Mouse (Mus musculus) cerebellum, adult 8-10 months (tissue): Measurements from ENCODE around the gene Mfsd5.

Source experiments
- DNase-seq: peaks from one replicate; pipeline ENCODE4 v3.0.0; 2022

Gene Mfsd5

DNA sequence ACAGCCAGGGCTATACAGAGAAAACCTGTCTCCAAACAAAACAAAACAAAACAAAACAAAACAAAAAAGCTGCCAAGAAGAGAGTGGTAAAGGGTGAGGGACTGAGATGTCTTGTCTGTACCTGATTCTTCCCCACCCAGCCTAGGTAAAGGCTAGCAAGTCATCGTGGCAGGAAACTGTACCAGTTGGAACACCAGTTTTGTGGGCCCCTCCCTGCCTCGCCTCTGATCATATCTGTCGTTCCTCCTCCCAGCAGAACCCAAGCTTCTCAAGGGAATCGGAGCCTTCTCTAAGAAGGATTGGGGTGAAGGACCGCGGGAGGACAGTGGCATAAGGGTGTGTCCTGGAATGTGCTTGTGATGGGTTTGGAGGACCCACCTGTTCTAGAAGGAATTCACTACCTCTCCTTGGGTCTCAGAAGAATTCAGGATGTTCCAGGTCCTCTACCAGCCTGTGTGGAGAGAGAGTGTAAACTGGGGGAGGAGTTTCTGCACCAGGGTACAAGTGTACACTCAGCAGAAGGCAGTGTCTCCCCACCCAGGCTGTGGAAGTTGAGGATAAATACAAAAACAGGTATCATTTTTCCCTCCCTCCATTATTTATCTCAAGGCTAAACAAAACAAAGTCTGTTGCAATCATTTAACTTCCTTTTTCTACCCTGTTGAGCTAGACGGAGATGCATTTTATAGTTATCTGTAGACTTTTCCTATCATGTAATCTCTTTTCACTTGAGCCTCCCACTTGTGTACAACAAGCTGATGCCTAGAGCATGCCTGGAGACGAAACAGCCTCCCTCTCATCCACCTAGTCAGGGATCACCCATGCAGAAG lies 3.4 kb downstream of the Mfsd5 start:
- DNase-seq, result no peak

- DNase-seq, result no peak
These were observed 4.4 kb downstream of the Mfsd5 start for GRCm38 (mm10) chr15:102283648-102284047.

DNA sequence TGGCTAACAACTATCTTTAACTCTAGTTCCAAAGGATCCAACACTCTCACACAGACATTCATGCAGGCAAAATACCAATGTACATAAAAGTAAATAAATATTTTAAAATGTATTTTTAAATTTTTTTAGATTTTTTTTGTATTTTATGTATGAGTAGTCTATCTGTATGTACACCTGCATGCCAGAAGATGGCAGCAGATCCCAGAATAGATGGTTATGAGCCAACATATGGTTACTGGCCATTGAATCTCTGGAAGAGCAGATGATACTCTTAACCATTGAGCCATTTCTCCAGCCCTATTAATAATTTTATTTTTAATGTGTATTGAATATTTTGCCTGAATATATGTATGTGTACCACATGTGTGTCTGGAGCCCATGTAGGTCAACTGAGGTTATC lies 8.1 kb downstream of the Mfsd5 start:
- peak; percentile 20 for DNase-seq

DNA sequence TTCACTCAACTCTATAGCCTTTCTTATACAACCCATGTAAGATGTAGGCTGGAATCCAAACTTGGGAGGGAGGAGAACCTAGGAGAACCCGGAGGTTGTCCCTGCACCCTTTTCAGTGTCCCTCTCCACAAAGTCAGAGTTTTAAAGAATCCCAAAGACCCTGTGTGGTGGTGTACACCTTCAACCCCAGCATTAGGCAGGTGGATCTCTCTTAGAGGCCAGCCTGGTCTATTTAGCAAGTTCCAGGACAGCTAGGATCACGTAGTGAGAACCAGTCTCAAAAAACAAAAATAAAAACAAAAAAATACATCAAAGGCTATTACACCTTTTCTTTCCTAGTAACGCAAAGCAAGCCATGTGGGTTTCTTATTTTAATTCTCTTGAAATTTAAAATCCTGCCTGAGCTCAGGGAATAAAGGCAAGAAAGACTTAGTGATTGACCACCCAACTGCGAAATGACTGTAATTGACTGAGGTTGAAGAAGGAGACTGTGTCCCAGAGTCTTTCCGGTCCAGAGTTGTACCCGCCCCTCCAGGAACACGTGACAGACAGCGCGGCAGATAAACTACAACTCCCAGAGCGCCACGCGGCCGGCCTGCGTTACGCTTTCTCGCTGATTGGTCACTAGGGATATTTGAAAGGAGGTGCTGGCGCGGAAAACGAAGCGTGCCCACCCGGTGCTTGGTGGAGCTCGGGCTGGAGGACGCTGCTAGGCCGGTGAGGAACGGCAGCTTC lies 16.5 kb downstream of the Mfsd5 start, which contains the start of gene Espl1:
Gene Espl1 (plus strand): TSS at position 634 of the 735 bp plus-strand sequence.
- DNase-seq, result peak; percentile 91

- no peak for DNase-seq
These were observed 17.2 kb downstream of the Mfsd5 start for GRCm38 (mm10) chr15:102296368-102297006.

- no peak for DNase-seq
These were observed 23.3 kb downstream of the Mfsd5 start for GRCm38 (mm10) chr15:102302542-102302941.

- no peak for DNase-seq
These were observed 29.5 kb downstream of the Mfsd5 start for GRCm38 (mm10) chr15:102308717-102309116.

GRCm38 (mm10) chr15:102310074-102310845 lies 31.0 kb downstream of the Mfsd5 start:
- DNase-seq, result no peak

DNA sequence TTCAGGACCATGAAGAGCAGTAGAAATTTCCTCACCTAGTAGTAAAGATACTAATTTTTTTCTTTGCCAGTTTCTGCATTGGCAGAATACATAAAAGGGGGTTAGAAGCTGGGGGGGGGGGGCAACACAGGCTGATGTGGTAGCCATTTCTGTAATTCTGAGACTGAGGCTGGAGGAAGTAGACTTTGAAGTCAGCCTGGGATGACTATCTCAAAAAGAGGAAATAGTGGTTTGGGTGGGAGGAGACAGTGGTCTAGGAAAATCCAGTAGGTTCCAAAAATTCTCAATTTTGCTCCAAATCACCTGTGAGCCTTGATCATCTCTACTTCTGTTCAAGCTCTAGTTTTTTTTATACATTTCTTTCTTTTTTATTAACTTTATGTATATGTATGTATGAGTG lies 32.2 kb downstream of the Mfsd5 start:
- DNase-seq, result no peak

GRCm38 (mm10) chr15:102315292-102315691 lies 36.0 kb downstream of the Mfsd5 start:
- no peak for DNase-seq

GRCm38 (mm10) chr15:102316263-102316662 lies 37.0 kb downstream of the Mfsd5 start:
- peak; percentile 51 for DNase-seq

GRCm38 (mm10) chr15:102324654-102325473 lies 45.6 kb downstream of the Mfsd5 start:
- no peak for DNase-seq

GRCm38 (mm10) chr15:102326022-102326576 lies 46.8 kb downstream of the Mfsd5 start, which contains the start of gene Pfdn5:
TSS of gene Pfdn5 (plus strand) at chr15:102326116.
- DNase-seq, result peak; percentile 86

DNA sequence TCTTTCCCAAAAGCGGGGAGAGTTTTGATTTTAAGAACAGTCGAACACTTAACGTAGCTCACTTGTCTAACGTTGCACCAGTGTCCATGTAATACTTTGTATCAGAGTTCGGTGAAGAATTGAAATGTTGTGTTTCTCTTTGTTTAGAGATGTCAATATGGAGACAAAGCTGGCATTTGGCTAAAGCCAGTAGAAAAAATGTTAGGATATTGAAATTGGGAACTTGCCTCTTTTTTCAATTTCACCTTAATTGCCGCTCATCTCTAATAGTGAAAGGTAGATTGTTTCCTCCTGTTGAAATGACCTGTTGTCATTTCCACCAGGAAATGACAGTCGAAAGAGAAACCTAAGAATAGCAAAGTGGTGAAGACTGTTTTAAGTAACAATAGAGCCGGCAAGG lies 47.6 kb downstream of the Mfsd5 start:
- no peak for DNase-seq
